Mouse (Mus musculus) induced T-regulatory cell, adult 2 months (primary cell): ENCODE measurements around the gene Pop7.
A peak's percentile ranks its signal among the peaks of the same experiment; 100 is the strongest.

Source experiments
- DNase-seq: peaks from one replicate; pipeline ENCODE4 v3.0.0-alpha.2; 2012; ENCODE audit warnings: low read depth

The Pop7 gene

DNA sequence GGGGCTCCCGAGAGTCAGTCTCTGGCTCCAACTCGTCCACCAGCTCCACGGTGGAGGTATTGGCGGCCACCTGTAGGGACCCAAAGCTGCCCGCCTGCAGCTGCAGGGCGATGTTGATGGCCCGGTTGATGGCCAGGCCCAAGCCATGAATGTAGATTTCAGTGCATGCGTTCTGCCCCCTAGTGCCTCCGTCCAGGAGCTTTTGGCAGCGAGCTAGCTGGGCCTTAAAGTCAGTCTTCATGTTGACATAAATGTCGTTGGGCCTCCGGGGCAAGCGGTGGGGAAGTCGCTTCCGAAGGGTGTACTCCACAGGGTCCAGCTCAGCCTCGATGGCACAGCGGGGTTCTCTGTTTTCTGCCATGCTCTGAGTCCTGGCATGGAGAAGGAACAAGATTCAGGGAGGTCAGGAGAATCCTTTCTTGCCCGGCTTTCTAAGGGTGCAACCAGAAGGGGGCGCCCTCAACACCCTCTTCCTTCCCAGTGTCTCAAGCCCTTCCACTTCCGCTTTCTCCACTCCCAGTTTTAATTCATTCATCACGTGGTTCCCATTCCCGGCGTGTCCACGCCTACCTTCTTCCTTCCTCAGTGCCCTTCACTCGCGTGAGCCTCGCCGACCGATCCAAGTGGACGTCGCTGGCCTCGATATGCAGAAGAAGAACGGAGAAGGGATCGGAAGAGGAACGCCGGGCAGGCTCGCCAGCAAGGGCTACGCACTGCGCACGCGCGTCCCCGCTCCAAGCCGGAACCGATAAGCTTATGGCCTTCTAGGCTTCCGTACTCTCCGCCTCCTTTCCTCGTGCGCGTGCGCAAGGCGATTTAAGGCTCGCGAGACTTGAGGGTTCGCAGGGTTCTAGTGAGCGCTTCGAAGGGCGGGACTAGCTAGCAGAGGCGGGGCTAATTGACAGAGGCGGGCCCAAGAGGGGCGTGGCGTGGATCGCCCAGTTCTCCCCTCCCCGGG lies at the start of gene Pop7:
TSS of gene Pop7 (minus strand) at position 810 of the 958 bp plus-strand sequence.
- peak; percentile 100 for DNase-seq

DNA sequence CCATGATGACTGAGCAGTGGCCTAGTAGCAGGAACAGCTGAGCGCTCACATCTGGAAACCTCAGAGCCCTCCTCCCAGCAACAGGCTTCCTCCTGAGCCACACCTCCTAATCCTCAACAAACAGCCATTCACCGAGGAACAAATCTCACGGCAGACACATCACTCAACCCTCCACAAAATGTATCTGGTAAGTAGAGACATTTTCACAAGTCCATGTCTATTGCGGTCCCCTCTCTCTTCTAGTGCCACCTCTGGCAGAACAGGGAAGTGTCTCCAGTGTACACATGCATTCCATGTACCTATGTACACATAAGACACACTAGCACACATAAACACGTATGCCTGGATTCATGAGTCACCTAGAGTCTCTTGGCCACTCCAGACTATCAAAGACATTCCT lies 48.8 kb upstream of the Pop7 start:
- DNase-seq = peak; percentile 40

DNA sequence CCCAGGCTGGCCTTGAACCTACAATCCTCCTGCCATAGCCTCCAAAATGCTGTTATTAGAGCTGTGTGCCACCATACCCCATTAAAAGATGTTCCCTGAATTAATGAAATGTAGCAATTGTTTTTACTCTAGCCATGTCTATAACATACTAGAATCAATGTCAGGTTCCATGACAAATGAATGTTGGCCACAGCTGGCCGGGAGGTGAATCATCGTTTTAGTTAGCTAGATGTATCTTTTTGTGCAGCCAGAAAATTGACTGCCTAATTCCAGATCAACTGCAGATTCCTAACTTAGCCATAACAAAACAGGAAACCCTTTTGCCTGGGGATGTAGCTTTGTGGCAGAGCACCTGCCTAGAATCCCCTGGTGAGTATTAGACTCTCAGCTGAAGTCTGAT lies 47.5 kb upstream of the Pop7 start:
- DNase-seq = no peak

DNA sequence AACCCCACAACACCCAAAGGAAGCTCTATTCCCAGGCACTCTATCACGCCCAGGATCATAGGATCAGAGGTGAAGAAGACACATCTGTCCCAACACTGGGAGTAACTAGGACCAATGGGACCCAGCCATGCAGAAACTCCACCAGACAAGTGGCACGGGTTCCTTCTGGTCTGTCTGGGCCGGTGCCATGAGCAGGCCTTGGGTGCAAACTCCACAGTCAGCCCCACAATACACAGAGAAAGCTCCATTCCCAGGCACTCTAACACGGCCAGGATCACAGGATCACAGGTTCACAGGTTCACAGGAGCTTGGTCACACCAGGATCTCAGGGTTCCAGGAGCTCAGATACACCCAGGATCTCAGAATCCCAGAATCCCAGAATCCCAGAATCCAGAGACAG lies 43.3 kb upstream of the Pop7 start:
- DNase-seq = no peak

DNA sequence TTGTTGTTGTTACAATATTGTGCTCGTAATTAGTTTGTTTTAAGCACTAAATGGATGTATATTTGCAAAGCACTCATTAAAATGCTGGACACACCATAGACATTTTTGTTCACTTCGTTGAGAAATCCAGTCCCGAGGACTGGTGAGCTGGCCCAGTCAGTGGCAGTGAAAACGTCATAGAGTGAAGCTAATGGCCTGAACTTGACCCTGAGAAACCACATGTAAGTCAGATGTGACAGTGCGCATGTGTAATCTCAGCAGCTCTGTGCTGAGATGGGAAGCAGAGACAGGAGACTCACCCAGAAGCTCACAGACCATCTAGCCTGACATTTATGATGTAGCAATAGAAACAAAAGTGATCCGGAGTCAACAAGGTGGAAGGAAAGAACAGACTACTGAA lies 42.6 kb upstream of the Pop7 start:
- no peak for DNase-seq

DNA sequence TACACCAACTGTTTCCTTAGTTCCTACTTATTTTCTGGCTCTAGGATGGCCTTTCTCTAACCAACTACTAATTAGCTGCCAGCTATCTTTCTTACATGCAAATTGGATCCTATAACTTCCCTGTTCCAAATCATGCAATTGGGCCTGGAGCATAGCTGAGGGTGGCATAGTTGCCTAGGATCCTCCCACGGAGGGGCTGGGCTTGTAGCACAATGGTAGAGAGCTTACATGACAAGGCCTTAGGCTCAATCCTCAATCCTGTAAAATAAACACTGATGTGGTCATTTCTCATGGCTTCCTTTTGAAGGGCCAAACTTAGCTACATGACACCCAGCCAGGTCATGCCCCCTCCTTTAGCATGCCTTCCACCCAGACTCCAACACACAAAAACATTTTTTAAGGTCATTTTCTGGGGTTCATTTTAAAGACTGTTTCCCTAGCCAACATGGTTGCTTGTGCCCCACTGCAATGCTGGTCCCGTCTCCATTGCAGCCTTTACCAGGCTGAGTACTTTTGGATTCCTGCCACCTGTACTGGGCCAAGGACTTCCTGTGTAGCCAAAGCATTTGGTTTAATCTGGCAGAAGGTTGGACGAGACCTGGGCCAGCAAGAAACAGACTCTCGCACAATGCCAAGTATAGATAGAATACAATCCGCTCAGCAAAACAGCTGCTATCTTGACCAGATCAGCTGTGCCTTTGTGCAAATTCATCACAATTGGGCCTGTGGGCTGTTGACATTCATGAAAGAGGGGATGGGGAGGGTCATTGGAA lies 39.6 kb upstream of the Pop7 start:
- no peak for DNase-seq

DNA sequence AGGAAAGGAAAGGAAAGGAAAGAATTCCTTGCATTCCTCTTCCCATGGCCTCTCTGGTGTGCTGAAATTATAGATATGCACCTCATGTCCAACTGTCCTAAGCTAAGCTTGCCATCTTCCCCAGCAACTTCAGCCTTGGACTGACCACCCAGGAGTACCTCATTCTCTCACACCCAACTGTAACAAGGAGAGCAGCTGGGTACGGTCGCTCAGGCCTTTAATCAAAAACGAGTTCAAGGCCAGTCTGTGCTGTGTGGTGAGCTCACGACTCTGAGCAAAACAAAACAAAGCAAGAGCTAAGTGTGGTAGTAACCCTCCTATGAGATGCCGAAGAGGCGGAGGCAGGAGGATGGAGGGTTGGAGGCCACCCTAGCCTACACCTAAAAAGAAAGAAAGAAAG lies 38.7 kb upstream of the Pop7 start:
- no peak for DNase-seq

DNA sequence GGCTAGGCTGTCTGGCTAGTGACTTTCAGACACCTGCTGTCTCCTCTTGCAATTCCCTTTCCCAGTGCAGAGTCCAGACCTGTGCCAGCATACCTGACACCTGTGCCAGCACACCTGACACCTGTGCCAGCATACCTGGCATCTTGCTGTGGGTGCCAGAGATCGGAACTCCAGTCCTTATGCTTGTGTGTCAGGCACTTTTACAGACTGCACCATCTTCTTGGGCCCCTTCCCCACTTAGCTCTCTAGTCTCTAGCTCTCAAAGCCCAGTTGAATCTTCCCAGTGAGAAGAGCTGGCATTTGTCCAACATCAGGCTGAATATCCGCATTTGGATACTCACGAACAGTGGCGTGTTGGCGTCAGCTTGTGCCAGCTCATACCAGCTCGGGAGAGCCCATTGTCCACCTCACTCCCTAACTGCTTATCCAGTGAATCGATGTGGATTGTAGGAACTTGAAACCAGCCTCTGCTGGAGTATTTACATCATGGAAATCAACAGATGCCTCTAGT lies 37.0 kb upstream of the Pop7 start:
- no peak for DNase-seq

DNA sequence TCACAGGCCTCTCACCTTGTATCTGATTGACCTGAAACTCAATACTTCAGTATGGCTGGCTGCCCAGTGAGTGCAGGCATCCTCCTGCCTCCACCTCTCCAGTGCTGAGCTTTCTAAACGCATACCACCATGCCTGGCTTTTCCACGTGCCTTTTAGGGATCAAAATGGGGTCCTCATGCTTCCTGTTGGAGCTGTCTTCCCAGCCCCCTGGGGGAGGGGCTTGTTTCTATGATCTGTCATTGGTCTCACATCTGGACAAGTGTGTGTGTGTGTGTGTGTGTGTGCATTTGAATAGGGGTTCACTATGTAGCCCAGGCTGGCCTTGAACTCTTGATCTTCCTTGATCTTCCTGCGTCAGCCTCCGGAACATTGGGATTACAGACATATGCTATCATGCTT lies 35.1 kb upstream of the Pop7 start:
- no peak for DNase-seq

DNA sequence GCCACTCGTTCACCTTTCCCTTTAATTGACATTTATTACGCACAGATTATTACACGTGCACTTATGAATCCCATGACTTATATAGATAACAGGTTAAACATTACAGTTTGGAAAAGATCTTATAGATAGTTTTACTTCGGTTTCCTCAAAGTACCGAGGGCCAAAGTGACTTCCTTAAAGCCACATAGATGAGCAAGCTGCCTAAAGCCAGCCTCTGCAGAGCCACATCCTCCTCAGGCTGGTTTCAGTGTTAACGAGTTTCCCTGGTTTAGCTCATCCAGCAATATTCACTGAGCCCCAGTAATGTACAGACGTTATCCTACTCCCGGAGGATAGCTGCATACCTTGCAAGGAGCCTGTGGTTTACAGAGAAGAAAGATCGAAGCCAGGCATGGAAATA lies 33.0 kb upstream of the Pop7 start:
- peak; percentile 49 for DNase-seq

DNA sequence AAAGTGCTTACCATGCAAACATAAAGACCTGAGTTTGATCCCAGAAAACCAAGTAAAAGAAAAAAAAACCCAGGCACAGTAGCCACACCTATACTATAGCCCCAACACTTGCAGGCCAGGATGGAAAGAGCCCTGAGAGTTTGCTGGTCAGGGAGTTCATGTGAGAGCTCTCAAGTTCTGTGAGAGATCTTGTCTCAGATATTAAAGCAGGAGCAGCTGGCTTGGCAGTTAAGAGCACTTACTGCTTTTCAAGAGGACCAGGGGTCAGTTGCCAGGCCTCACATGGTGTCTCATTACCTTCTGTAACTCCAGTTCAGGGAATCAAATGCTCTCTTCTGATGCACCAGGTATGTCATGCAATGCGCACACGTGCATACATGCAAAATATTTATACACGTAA lies 32.4 kb upstream of the Pop7 start:
- DNase-seq = no peak

DNA sequence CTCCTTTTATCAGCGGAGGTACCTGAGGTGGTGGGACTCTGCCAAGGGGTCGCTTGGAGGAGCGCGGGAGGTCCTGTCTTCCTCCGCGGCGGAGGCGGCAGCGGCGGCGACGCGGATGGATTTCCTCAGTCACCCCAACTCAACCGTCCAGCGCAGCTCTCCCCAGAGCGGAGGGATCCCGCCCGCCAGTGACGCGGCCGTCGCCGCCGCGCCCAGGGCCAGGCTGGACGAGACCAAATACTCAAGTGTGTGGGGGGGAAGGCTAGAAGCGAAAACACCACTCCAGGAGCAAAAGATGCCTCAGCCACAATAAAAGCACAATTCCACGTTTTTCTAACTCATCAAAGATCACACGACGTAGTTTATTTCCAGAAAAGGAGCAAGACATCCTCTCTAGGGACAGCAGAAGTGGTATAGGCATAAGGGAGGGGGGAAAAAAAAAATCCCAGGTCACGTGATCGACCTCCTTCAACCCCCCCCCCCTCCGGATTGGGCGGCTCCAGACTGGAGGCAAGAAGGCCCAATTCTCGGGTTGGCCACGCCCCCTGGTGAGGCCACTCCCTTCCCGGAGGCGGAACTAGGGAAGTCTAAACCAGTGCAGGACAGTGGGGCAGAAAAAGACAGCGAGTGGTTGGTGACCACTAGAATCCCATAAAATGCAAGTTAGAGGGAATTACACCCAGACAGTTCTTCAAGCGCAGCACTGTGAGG lies 31.0 kb upstream of the Pop7 start, which contains the start of the genes Epo and Gnb2:
TSS of gene Epo (minus strand) at position 126 of the 711 bp plus-strand sequence.
TSS of gene Gnb2 (minus strand) at position 394 of the 711 bp plus-strand sequence.
- peak; percentile 99 for DNase-seq

DNA sequence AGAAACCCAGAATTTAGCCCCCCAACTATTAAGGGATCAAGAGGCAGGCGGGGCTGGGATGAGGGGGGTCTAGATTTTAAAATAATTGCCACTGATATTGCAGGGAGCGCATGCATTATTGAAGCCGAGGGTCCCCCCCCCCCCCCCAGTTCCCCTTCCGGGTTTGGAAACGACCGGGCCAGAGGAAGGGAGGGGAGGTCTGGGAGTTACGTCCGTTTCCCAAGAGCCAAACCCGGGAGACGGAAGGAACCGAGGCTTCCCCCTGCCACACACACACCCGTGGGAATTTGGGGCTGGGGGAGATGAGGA lies 30.4 kb upstream of the Pop7 start:
- DNase-seq = no peak

DNA sequence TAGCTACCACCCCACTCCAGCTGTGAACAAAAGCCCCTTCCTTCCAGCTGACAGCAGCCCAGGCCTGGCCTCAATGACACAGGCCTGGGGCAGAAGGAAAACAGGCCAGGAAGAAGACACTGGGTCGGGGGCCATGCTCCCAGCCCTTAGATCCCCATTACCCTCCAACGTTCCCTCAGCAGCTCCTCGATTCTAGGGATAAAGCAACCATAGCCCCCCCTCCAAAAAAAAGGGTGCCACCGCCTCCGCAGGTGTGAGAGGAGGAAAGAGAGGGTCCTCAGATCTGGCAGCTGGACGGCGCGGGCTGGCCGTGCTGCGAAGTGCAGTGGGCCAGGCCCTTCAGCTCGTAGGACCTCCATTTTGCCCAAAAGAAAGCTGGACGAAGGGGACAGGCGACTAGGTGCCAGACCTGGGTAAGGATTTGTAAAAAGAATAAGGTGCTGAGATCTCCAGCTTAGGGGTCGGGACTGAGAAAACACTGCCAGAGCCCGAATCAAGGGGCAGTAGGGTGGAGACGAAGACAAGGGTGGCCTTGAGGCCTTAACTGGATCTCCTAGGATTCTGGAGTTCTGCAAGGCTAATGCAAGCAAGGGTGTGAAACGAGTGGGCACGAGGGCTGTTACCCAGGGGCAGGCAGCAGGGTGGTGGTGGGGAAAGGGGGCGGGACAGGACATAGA lies 30.0 kb upstream of the Pop7 start:
- DNase-seq = peak; percentile 54

DNA sequence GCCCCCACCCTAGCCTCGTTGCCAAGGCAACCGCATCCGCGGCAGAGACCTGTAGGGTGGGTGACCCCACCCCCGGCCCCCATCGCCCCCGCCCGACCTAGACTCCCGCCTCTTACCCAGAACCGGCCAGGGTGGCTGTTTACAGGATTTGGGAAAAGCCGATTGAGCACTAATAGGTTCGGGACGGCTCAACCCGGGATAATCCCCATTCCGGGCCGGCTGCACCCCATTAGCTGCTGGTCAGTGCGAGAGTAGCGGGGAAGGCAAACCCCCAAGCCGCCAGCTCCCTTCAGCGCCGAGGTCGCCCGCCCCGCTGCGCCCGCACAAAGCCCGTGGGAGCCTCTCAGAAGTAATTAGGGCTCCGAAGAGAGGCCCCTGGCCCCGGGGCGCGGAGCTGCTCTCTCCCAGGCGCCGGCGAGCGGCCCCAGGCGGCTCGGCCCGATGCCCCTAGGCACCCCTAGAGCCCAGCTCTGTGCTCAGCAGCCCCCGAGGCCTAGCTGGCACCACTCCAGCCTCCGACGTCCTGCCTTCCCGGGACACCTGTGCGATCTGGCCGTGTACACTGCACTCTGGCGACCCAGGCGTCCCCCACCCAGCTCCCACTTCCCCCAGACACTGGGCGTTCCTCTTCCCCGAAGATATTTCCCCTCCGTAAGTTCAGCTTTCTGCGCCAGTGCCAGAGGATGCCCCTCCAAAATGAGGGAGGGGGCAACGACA lies 29.3 kb upstream of the Pop7 start:
- DNase-seq = peak; percentile 61

DNA sequence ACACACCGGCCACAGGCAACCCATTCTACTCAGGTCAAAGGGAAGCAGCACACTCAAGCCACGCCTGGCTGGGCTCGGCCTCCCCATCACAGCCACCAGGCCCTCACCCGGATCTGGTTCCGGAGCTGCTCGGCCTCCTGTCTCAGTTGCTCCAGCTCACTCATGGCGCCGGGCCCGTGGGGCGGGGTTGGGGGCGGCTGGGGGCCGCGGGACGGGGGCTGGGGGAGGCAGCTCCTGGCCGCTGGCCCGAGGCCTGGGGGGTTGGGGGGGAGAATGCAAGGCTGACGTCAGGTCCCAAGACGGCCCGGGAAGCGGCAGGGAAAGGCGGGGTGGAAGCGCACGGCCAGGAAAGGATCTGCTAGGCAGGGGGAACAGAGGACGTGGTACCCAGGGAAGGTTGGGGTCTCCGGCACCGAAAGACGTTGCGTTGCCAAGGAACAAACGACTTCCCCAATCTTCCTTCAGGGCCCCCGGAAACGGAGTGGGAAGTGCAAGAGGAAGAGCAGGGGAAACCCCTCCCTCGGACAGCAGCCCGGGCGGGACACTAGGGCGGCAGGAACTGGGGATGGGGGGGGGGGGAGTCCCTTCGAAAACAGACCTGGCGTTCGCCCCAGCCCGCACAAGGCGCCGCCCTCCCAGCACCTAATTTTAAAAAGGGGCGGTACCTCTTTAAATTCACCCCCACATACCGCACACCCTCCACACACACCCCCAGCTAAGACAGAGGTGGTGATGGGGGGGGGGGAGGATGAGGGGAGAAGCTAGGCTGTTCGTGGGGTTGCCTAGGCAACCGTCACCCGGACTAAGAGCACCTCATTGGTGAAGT lies 28.5 kb upstream of the Pop7 start:
- peak; percentile 88 for DNase-seq

DNA sequence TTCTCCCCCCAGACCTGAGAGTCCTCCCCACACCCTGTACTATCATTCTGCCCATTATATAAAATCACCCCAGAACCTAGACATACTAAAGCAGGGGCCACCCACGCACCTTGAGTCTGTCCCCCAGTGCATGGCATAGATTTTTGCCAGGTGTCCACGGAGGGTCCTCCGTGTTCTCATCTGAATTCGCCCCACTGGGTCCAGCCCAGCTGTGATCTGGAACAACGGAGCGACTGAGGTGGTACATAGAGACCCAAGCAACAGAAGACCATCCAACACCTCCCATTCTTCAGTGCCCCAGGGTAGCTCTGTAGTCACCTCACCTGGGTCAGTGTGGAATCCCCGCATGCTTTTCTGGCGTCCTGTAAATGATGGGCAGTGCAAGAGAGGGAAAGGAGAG lies 27.8 kb upstream of the Pop7 start:
- no peak for DNase-seq

DNA sequence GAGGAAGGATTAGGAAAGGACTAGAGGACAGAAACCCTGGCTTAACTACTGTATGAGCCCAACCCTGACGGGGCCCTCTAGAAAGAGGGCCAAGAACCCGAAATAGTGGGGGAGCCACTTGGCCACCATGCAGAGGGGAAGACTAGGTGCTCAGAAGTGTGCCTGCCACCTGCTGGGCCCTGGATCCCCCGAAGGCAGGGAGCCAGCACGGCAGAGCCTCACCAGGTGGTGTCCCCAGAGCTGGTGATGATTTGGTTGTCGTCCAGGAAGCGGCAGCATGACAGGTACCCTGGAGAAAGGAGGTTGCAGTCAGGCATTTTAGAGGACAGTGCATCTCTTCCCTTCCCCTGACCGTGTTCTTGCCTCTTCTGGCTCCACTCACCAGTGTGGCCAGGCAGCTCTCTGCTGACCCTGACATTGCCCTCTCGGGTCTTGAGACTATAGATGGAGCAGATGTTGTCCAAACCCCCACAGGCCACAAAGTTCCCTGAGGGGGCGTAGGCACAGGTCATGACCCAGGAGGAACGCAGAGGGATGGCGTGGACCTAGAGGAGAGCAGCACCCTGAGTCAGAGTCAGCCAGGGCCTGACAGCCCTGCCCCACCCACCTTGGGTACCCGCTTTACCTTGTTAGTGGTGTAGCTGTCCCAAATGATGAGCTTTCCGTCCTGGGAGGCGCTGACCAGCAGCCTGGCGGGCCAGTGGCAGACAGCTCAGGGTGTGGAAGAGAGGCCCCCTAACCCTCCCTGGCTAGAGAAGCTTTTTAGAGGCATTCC lies 27.1 kb upstream of the Pop7 start:
- no peak for DNase-seq

DNA sequence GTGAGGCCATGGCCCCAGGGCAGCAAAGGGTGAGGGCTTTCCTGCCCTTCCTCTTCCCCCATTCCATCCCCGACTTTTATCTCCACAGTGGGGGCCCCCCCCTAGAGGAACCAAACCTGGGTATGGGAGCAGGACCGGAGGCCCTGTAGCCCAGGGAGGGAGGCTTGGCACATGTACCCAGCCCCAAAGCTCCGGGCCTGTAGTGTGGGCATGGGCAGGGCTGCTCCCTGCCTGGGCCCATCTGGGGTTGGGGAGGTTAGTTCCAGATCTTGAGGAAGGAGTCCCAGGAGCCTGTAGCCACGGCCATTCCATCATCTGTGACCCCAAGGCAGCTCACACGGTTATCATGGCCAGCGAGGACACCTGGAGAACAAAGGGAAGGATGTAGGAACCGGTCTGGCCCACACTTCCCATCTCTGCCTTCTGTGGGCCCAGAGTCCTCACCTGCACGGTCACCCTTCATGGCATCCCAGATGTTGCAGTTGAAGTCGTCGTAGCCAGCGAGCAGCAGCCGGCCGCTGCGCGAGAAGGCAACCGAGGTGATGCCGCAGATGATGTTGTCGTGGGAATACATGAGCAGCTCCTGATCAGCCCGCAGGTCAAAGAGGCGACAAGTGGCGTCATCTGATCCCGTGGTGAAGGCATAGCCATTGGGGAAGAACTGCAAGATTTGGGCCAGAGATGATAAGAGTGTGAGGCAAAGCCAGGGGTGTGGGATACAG lies 26.1 kb upstream of the Pop7 start:
- no peak for DNase-seq
